Mouse (Mus musculus) cerebellum, adult 2 months (tissue): Measurements from ENCODE around the gene Gm11037.

Source experiments
- CTCF ChIP-seq: fragments of 200-500 bp; IDR thresholded peaks from 2 replicates; pipeline ENCODE4 v1.5.1; 2011; ENCODE audit warnings: low read depth, mild to moderate bottlenecking, control low read depth, low read length, moderate library complexity, borderline replicate concordance; ENCODE audit not compliant: insufficient read depth
- POLR2A ChIP-seq: fragments of 200-500 bp; IDR thresholded peaks from 2 replicates; pipeline ENCODE4 v1.6.1; 2011; ENCODE audit warnings: low read length, control low read depth, borderline replicate concordance; ENCODE audit not compliant: insufficient read depth

DNA sequence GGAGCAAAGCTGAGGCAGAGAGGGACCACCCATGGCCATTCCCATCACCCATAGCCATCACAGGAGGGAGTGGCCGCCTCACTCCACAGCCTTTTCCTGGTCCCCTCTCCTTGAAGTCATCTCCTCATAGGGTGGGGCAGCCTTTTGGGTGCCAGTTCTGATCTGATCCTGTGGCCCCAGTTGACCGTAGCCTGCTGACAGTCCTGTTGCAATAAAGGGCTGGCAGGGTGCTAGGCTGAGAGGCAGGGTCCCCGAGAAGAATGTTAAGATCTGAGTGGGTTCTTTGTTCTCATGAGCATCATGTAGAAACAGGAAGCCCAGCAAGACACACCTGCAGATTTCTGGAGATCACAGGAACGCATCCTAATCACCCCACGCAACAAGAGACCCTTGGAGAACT lies 5.1 kb upstream of the Gm11037 start:
- no peak for TF ChIP-seq POLR2A
- TF ChIP-seq CTCF = no peak
